Mouse (Mus musculus): ENCODE measurements around the gene Lrrc27. TPM values are rescaled to one million over a fixed set of nuclear protein-coding genes. Genes with fewer than 3 reads are reported as not detected.

Lrrc27 gene
- total RNA-seq, 1 experiment: 8.2 TPM

- Histone ChIP-seq H3K9me3 (ENCODE audit: control insufficient read depth, insufficient read depth, low read depth, low read length) (no peaks in the 10 kb centered on the region), H3K27ac (ENCODE audit: insufficient read depth, low read depth, low read length, poor library complexity, severe bottlenecking) (no peak overlapping the region), H3K4me3 (ENCODE audit: insufficient read depth in 1 of 2, low read depth in 1 of 2, low read length in 2 of 2, poor library complexity in 1 of 2, severe bottlenecking in 1 of 2) (no peak overlapping the region), H3K9ac (ENCODE audit: insufficient read depth, low read depth, low read length, poor library complexity, severe bottlenecking) (no peak overlapping the region), H3K4me1 (ENCODE audit: control insufficient read depth in 2 of 2, insufficient read depth in 2 of 2, low read length in 2 of 2, poor library complexity in 1 of 2) (no peaks in the 10 kb centered on the region), H3K36me3 (ENCODE audit: control insufficient read depth, insufficient read depth, low read length, poor library complexity, severe bottlenecking) (no peaks in the 10 kb centered on the region)
- in situ Hi-C loops (cut with MboI; ENCODE audit: low sequenced_read_pairs in 2 of 2, unreplicated experiment in 2 of 2): no loop called here
- TF ChIP-seq ZC3H11A (IDR thresholded peaks at IDR 0.05; ENCODE audit: borderline replicate concordance, low read depth, low read length) (no peak), HCFC1 (IDR thresholded peaks at IDR 0.05; ENCODE audit: borderline replicate concordance, insufficient read depth, low read length) (no peak), ZNF384 (IDR thresholded peaks at IDR 0.05; ENCODE audit: low read depth, low read length) (no peak), CHD2 (IDR thresholded peaks at IDR 0.05; ENCODE audit: low read depth, low read length) (no peak), MAFK (IDR thresholded peaks at IDR 0.05; ENCODE audit: insufficient read depth, low read depth, low read length) (no peak)
- no peak for DNase-seq (ENCODE audit: low read depth, low spot score)
These were observed 32.7 kb upstream of the Lrrc27 start for GRCm38 (mm10) chr7:139180058-139180457.

DNA sequence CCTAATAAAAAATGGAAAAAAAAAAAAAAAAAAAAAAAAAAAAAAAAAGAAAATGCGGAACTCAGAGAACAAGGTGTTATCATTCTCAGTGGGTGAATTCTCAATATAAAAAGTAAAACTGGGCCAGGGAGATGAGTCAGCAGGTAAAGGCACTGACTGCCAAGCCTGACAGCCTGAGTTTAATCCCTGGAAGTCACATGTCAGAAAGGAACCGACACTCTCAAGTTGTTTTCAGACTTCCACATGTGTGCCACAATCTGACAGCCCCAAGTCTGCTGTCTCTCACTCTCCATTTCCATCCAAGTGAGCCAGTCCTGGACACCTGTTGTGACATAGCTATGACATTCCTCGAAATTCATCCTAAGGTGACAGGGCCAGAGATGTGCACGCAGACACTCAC is 28.4 kb upstream of the Lrrc27 start:
- H3K27ac ChIP-seq (ENCODE audit: insufficient read depth, low read depth, low read length, poor library complexity, severe bottlenecking): no peak overlapping the region
- no peak overlapping the region for H3K9ac ChIP-seq (ENCODE audit: insufficient read depth, low read depth, low read length, poor library complexity, severe bottlenecking)
- in situ Hi-C loops (cut with MboI; ENCODE audit: low sequenced_read_pairs in 2 of 2, unreplicated experiment in 2 of 2): no loop called here
- H3K4me1 ChIP-seq (ENCODE audit: control insufficient read depth in 2 of 2, insufficient read depth in 2 of 2, low read length in 2 of 2, poor library complexity in 1 of 2): no peaks in the 10 kb centered on the region
- no peaks in the 10 kb centered on the region for H3K36me3 ChIP-seq (ENCODE audit: control insufficient read depth, insufficient read depth, low read length, poor library complexity, severe bottlenecking)
- no peak overlapping the region for H3K4me3 ChIP-seq (ENCODE audit: insufficient read depth in 1 of 2, low read depth in 1 of 2, low read length in 2 of 2, poor library complexity in 1 of 2, severe bottlenecking in 1 of 2)
- H3K9me3 ChIP-seq (ENCODE audit: control insufficient read depth, insufficient read depth, low read depth, low read length): no peaks in the 10 kb centered on the region
- DNase-seq (ENCODE audit: low read depth, low spot score): no peak
- TF ChIP-seq CHD2 (IDR thresholded peaks at IDR 0.05; ENCODE audit: low read depth, low read length) (no peak), HCFC1 (IDR thresholded peaks at IDR 0.05; ENCODE audit: borderline replicate concordance, insufficient read depth, low read length) (no peak), ZNF384 (IDR thresholded peaks at IDR 0.05; ENCODE audit: low read depth, low read length) (no peak), MAFK (IDR thresholded peaks at IDR 0.05; ENCODE audit: insufficient read depth, low read depth, low read length) (no peak), ZC3H11A (IDR thresholded peaks at IDR 0.05; ENCODE audit: borderline replicate concordance, low read depth, low read length) (no peak)

- Histone ChIP-seq H3K4me3 (ENCODE audit: insufficient read depth in 1 of 2, low read depth in 1 of 2, low read length in 2 of 2, poor library complexity in 1 of 2, severe bottlenecking in 1 of 2) (no peak overlapping the region), H3K4me1 (ENCODE audit: control insufficient read depth in 2 of 2, insufficient read depth in 2 of 2, low read length in 2 of 2, poor library complexity in 1 of 2) (no peaks in the 10 kb centered on the region), H3K9ac (ENCODE audit: insufficient read depth, low read depth, low read length, poor library complexity, severe bottlenecking) (no peak overlapping the region), H3K36me3 (ENCODE audit: control insufficient read depth, insufficient read depth, low read length, poor library complexity, severe bottlenecking) (no peaks in the 10 kb centered on the region), H3K27ac (ENCODE audit: insufficient read depth, low read depth, low read length, poor library complexity, severe bottlenecking) (no peak overlapping the region), H3K9me3 (ENCODE audit: control insufficient read depth, insufficient read depth, low read depth, low read length) (no peaks in the 10 kb centered on the region)
- in situ Hi-C loops (cut with MboI; ENCODE audit: low sequenced_read_pairs in 2 of 2, unreplicated experiment in 2 of 2): no loop called here
- no peak for DNase-seq (ENCODE audit: low read depth, low spot score)
- TF ChIP-seq HCFC1 (IDR thresholded peaks at IDR 0.05; ENCODE audit: borderline replicate concordance, insufficient read depth, low read length): no peak
- no peak for TF ChIP-seq ZC3H11A (IDR thresholded peaks at IDR 0.05; ENCODE audit: borderline replicate concordance, low read depth, low read length)
- no peak for TF ChIP-seq ZNF384 (IDR thresholded peaks at IDR 0.05; ENCODE audit: low read depth, low read length)
- TF ChIP-seq CHD2 (IDR thresholded peaks at IDR 0.05; ENCODE audit: low read depth, low read length): no peak
- TF ChIP-seq MAFK (IDR thresholded peaks at IDR 0.05; ENCODE audit: insufficient read depth, low read depth, low read length): no peak
These were observed 27.9 kb upstream of the Lrrc27 start for GRCm38 (mm10) chr7:139184846-139185245.

- in situ Hi-C loops (cut with MboI; ENCODE audit: low sequenced_read_pairs in 2 of 2, unreplicated experiment in 2 of 2): no loop called here
- no peak for DNase-seq (ENCODE audit: low read depth, low spot score)
- TF ChIP-seq ZNF384 (IDR thresholded peaks at IDR 0.05; ENCODE audit: low read depth, low read length): no peak
- no peak for TF ChIP-seq ZC3H11A (IDR thresholded peaks at IDR 0.05; ENCODE audit: borderline replicate concordance, low read depth, low read length)
- TF ChIP-seq CHD2 (IDR thresholded peaks at IDR 0.05; ENCODE audit: low read depth, low read length): no peak
- no peak for TF ChIP-seq MAFK (IDR thresholded peaks at IDR 0.05; ENCODE audit: insufficient read depth, low read depth, low read length)
- TF ChIP-seq HCFC1 (IDR thresholded peaks at IDR 0.05; ENCODE audit: borderline replicate concordance, insufficient read depth, low read length): no peak
These were observed 26.8 kb upstream of the Lrrc27 start for GRCm38 (mm10) chr7:139185971-139186370.

GRCm38 (mm10) chr7:139186436-139186835 is 26.4 kb upstream of the Lrrc27 start:
- Histone ChIP-seq H3K9me3 (ENCODE audit: control insufficient read depth, insufficient read depth, low read depth, low read length) (no peaks in the 10 kb centered on the region), H3K9ac (ENCODE audit: insufficient read depth, low read depth, low read length, poor library complexity, severe bottlenecking) (no peak overlapping the region), H3K36me3 (ENCODE audit: control insufficient read depth, insufficient read depth, low read length, poor library complexity, severe bottlenecking) (no peaks in the 10 kb centered on the region), H3K4me3 (ENCODE audit: insufficient read depth in 1 of 2, low read depth in 1 of 2, low read length in 2 of 2, poor library complexity in 1 of 2, severe bottlenecking in 1 of 2) (no peak overlapping the region), H3K27ac (ENCODE audit: insufficient read depth, low read depth, low read length, poor library complexity, severe bottlenecking) (no peak overlapping the region), H3K4me1 (ENCODE audit: control insufficient read depth in 2 of 2, insufficient read depth in 2 of 2, low read length in 2 of 2, poor library complexity in 1 of 2) (no peaks in the 10 kb centered on the region)
- no peak for DNase-seq (ENCODE audit: low read depth, low spot score)
- in situ Hi-C loops (cut with MboI; ENCODE audit: low sequenced_read_pairs in 2 of 2, unreplicated experiment in 2 of 2): no loop called here
- TF ChIP-seq MAFK (IDR thresholded peaks at IDR 0.05; ENCODE audit: insufficient read depth, low read depth, low read length): no peak
- TF ChIP-seq ZNF384 (IDR thresholded peaks at IDR 0.05; ENCODE audit: low read depth, low read length): no peak
- no peak for TF ChIP-seq ZC3H11A (IDR thresholded peaks at IDR 0.05; ENCODE audit: borderline replicate concordance, low read depth, low read length)
- no peak for TF ChIP-seq CHD2 (IDR thresholded peaks at IDR 0.05; ENCODE audit: low read depth, low read length)
- no peak for TF ChIP-seq HCFC1 (IDR thresholded peaks at IDR 0.05; ENCODE audit: borderline replicate concordance, insufficient read depth, low read length)

More at GRCm38 (mm10) chr7:139185971-139186370, 26.8 kb upstream of the Lrrc27 start:
- Histone ChIP-seq H3K4me1 (ENCODE audit: control insufficient read depth in 2 of 2, insufficient read depth in 2 of 2, low read length in 2 of 2, poor library complexity in 1 of 2) (no peaks in the 10 kb centered on the region), H3K36me3 (ENCODE audit: control insufficient read depth, insufficient read depth, low read length, poor library complexity, severe bottlenecking) (no peaks in the 10 kb centered on the region), H3K27ac (ENCODE audit: insufficient read depth, low read depth, low read length, poor library complexity, severe bottlenecking) (no peak overlapping the region; the same call in 1 of the 2 replicates), H3K4me3 (ENCODE audit: insufficient read depth in 1 of 2, low read depth in 1 of 2, low read length in 2 of 2, poor library complexity in 1 of 2, severe bottlenecking in 1 of 2) (no peak overlapping the region), H3K9ac (ENCODE audit: insufficient read depth, low read depth, low read length, poor library complexity, severe bottlenecking) (no peak overlapping the region), H3K9me3 (ENCODE audit: control insufficient read depth, insufficient read depth, low read depth, low read length) (no peaks in the 10 kb centered on the region)
